Mouse (Mus musculus): ENCODE results near the gene Rras2.
A peak's percentile ranks its signal among the peaks of the same experiment; 100 is the strongest.

Gene Rras2

DNA sequence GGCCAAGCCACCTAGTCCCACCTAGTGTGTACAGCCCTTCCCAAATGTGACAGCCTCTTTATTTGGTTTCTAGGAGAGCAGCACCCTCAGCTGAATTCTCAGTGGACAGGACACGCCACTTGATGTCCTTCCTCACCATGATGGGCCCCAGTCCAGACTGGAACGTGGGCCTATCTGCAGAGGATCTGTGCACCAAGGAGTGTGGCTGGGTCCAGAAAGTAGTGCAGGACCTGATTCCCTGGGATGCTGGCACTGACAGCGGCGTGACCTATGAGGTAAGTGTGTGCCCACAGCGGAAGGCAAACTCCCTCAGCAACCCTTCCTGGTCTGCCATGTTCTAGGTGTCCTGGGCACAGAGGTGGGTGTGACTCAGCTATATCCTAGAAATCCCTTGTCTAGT lies 88.8 kb downstream of the Rras2 start:
- no peak for DNase-seq (ENCODE audit: low read depth)

DNA sequence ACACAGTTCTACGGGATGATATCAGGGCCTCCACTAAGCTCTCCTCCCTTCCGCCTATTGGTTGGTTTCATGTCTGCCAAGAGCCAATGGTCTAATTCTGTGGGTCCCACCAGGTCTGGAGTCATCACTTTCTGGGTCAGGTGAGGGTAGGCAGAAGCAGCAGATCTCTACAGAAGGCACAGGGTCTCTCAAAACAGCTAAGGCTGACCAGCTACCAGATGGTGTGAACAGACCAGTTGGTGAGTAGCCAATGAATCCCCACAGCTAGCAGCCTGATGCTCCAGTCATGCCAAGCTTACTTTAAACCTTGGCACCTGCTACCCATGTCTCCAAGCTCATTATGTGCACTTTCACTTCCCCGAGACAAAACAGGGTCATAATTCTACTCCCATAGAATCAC lies 90.2 kb downstream of the Rras2 start:
- DNase-seq (ENCODE audit: low read depth) = no peak

DNA sequence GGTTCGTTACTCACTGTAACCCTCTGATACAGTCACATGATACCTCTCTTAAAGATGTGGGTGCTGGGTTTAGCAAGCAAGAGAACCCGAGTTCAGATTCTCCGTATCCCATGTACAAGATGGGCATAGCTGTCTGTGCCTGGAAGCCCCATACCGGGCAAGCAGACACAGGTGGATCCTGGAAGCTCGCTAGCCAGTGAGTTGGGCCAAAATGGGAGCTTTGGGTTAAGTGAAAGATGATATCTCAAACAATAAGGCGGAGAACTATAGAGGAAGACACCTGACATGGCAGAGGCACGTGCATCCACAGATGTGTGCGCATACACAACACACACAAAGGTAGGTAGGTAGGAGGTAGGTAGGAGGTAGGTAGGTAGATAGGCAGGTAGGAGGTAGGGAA lies 90.7 kb downstream of the Rras2 start:
- no peak for DNase-seq (ENCODE audit: low read depth)

DNA sequence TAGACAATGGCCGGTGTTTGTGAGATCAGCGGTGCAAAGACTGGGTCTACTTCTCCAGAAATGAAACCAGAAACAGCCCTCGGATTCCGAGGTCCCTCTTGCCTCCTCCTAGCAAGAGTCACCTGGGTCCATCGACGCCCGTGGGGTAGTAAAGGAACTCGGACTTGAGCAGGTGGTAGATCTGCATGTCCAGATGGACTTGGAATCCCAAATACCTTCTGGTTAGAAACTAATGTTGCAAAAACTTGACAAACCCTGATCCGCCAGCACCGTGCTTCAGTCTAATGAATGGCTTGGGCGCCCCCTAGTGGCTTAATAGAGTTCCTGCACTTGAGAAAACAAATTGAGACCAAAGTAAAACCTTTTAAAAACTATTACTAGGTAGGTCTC lies 96.9 kb downstream of the Rras2 start:
- peak; percentile 55 for DNase-seq (ENCODE audit: low read depth)

DNA sequence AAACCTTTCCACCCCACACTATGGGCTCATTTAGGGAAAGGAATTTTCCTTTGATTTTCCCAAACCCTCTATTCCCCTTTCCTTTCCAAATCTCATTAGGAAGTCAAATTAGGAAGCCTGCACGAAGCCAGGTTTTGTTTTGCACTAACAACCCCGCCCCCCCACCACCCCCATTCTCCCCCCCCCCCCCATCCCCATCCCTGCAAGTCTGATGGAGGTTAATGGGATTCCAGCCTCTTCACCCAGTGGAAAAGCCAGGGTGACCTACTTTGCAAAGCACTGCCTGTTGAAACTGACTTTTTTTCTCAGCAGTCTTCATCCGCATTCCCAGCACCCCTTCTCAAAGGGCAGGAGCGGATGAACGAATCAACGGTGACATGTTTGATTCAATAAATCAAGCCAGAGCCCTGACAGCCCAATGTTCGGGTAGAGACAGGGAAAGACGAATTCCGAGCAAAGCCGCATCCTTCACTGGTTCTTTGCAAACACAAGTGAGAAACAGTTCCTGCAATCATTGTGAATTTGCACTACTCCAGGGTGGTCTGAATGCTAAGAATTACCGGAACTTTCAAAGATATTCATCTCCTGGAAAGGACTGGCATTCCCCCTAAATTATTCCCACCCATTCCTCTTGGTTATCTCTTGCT lies 97.4 kb downstream of the Rras2 start:
- DNase-seq (ENCODE audit: low read depth) = peak; percentile 5

DNA sequence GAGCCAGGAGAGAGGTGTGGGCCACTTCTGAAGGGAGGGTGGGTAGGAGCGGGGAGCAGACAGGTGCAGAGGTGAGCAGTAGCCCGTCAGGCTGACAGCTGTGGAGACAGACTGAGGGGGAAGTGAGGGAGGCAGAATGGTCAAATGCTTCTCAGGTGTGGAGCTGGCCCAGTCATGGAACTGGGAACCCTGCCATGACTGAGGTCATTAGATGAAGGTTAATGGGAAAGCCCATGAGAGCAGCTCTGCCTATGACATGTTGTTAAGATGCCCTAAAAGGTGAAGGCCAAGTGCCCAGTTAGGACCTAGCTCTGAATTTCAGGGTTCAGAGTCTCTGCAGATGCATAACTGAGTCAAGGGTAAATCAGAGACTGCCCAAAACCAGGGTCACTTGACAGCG lies 98.7 kb downstream of the Rras2 start:
- DNase-seq (ENCODE audit: low read depth) = no peak

DNA sequence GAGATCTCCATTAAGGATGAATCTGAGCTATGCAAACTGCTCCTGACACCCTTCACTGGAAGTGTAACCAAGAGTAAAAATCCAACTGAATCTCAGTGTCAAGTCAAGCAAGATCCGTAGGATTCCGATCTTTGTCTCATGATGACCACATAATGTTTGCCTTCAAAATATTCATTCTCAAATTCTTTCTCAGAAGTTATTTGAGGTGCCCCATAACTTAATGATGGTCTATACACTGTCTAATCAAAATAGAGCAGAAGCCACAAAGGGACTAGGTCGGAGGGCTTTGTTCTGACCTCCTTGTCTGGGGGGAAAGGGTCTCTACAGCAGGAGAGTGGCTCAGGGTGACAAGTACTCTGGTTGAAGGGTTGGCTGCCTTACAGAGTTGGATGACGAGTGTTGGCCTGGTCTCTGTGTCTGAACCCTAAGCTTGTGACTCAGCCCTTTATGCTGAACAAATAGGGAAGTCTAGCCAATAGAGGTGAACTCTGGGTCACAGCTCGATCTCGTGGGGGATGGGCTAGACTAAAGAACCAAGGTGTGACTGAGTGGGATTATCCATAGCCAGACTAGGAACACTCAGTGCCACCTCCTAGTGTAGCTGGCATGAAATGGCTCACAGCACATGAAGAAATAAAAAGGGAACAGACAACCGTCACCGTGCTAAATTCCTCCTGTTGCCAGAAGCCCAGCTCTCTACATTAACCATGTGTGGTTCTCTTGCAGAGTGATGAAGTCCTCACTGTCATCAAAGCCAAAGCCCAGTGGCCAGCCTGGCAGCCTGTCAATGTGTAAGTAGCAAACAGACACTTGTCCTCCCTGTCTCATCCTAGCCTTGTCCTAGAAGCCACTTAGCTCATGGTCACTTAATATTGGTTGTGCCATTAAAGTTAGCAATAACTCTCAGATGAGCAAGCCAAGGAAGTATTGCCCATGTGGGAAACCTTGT lies 101.3 kb downstream of the Rras2 start:
- DNase-seq (ENCODE audit: low read depth) = no peak

DNA sequence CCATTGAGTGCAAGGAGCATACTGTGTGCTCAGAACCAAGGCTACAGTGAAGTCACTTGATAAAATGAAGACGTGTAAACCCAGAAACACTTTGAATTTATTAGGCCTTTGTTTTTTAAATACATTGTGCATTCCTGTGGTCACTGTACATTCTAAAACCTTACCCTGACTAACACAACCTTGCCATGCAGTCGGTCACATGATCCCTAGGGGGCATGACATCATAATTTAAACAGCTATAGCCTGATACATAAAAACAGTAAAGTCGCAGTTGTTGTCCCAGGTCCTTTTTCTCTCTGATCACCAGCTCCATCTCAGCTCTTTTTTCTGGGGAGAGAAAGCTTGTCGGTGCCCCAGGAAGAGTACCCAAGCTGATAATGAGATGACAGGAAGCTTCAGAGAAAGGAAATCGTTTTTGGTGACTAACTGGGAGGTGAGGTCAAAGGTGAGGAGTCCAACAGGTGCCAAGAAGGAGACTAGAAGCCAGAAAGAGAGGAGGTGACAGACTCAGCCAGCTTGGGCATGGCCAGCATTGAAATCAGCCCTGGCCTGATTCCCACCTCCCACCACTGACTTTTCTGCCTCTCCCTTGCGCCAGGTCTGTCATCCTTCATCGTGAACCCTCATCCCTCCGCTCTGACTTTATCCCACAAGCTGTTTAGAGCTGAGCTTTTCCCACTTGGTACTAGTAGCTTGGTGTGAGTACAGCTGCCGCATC lies 105.7 kb downstream of the Rras2 start:
- no peak for DNase-seq (ENCODE audit: low read depth)

DNA sequence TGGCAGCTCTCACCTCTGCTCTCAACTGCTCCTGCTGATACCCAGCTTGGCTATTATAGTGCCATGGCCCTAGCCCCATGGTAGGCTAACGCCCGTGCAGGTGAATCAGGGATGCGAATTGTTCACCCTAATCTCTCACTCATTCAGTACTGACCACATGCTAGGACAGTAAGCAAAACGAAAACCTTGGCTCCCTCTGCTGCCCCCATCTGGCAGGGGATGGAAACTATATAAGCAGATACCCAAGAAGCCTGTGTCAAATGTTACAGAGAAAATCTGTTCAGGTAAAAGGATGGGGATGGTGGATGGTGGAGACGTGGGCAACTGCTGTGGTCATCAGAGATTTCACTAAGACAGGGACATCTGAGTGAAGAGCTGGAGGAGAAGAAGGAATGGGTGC lies 110.0 kb downstream of the Rras2 start:
- DNase-seq (ENCODE audit: low read depth) = peak; percentile 19

DNA sequence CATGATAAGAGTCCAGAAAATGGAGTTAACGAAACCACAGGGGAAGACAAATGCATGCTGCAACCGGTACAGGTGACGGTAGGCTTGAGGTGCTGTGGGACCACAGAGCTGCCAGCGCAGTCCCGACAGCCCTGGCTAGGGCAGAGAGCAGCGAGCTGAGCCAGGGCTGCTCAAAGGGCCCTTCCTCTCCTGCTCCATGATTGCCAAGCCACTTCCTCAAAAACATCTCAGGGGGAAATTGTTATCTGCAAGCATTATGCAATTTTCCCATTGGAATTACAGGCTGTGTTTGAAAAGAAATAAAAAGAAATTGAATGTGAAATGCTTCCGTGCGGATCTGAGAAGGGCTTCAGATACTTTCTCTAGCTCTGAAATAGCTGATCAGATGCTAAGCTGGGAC lies 111.1 kb downstream of the Rras2 start:
- DNase-seq (ENCODE audit: low read depth) = no peak

DNA sequence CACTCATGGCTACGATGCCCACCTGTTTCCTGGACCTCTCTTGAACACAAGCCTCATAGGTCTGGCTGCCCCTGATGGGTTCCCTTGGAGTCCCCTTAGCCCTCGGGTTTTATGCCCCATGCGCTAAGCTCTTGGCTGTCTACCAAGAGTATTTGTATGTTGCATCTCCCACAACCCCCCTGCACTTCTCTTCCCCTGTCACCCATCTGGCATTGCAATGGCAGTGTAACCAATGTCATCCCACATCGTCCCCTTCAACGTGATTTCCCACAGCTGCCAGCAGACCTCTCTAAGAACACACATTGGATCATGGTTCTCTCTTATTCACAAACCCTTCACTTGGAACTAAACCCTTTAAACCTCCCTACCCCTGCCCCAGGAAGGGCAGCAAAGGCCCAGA lies 112.1 kb downstream of the Rras2 start:
- no peak for DNase-seq (ENCODE audit: low read depth)

DNA sequence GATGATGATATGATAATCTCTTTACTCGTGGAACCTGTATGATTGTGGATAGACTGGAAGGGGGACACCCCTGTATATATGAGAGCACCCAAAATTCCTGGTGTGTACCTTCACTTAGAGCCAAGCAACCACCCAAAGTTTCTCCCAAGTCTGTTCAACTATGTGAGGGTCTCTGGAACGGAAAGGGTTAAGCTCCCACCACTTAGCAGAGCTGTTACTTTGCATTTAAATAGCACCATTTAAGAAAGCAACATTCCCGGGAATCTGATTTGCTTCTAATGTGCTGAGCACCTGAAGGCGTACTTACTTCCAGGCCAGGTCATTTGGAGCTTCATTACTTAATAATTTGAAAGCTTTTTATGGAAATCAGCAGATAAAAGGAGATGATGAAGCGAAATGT lies 113.4 kb downstream of the Rras2 start:
- no peak for DNase-seq (ENCODE audit: low read depth)

DNA sequence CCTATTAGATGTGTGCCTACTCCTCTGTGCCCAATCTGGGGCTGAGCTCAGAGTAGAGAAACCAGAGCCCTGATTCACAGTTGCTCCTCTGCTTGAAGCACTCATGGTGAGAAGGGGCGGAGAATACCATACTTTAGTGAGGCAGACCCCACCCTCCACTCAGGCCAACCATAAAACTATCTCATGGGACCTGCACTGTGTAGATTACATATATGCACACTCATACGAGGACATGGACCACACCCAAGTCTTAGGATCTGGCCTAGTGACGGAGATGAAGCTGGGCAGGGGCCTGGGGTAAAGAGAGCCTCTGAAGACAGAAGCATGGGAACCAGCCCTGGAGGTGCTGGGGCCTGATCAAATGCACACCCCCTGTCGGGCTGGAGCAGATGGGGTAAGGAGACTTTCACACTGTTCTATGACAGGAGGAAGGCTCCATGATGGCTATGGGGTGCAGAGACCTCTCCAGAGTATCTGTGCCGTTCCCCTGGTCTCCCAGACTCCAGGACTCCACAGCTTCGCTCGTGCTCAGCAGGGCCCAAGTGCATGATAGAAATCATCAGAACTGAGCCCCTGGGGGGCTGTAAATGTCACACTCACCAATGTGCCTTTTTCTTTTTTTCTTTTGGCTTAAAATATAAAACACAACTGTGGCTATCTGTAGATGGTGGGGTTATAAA lies 119.8 kb downstream of the Rras2 start:
- DNase-seq (ENCODE audit: low read depth) = peak; percentile 7
